Mouse (Mus musculus) kidney, postnatal 0 days (tissue): ENCODE data around the gene Scamp3. TPM values are rescaled to one million over a fixed set of nuclear protein-coding genes. Genes with fewer than 3 reads are reported as not detected.

Experiments used
- ATAC-seq: fragments of 200-750 bp; cut with Nextera tagmentation; replicated peaks from 2 replicates; pipeline ENCODE4 v1.8.0; 2017; ENCODE audit warnings: low read depth, moderate number of reproducible peaks, moderate TSS enrichment, moderate library complexity; ENCODE audit not compliant: low FRiP score
- DNase-seq: peaks from one replicate; pipeline ENCODE4 v3.0.0-alpha.2; 2016; ENCODE audit warnings: low spot score
- H3K27ac ChIP-seq: fragments of 300-500 bp; sonication (generic); 2 replicates; pipeline ENCODE4 v1.5.1; 2014; ENCODE audit warnings: mild to moderate bottlenecking
- H3K27me3 ChIP-seq: fragments of 300-500 bp; sonication (generic); 2 replicates; pipeline ENCODE4 v1.6.1; 2014; ENCODE audit warnings: low read length, mixed read lengths; ENCODE audit not compliant: insufficient read depth
- H3K36me3 ChIP-seq: fragments of 300-500 bp; sonication (generic); 2 replicates; pipeline ENCODE4 v1.6.1; 2014; ENCODE audit warnings: low read length, mixed read lengths; ENCODE audit not compliant: insufficient read depth
- H3K4me1 ChIP-seq: fragments of 300-500 bp; sonication (generic); replicated peaks from 2 replicates; pipeline ENCODE4 v1.6.1; 2014; ENCODE audit warnings: antibody characterized with exemption, low read length, mixed read lengths; ENCODE audit not compliant: insufficient read depth
- H3K4me2 ChIP-seq: fragments of 300-500 bp; sonication (generic); 2 replicates; pipeline ENCODE4 v1.6.1; 2014; ENCODE audit warnings: mild to moderate bottlenecking, low read length, moderate library complexity, mixed read lengths
- H3K4me3 ChIP-seq: fragments of 300-500 bp; sonication (generic); replicated peaks from 2 replicates; pipeline ENCODE4 v1.5.1; 2014; ENCODE audit warnings: low read depth, low read length
- H3K9ac ChIP-seq: fragments of 300-500 bp; sonication (generic); 2 replicates; pipeline ENCODE4 v1.6.1; 2014; ENCODE audit warnings: low read depth, low read length
- H3K9me3 ChIP-seq: fragments of 300-500 bp; sonication (generic); replicated peaks from 2 replicates; pipeline ENCODE4 v1.6.1; 2016; ENCODE audit warnings: low read length, inconsistent platforms, mixed read lengths
- CTCF ChIP-seq: IDR thresholded peaks from 2 replicates; pipeline ENCODE4 v1.5.1; 2016; ENCODE audit warnings: antibody characterized with exemption, low read depth, mild to moderate bottlenecking, moderate library complexity
- WGBS: fragments of 180-500 bp; shearing (Covaris S2); extraction: QIAGEN DNeasy Blood & Tissue Kit; methylation state at CpG from one replicate; pipeline ENCODE4 v1.1.7; 2014; 5-methylcytosine and 5-hydroxymethylcytosine counted together
- polyA plus RNA-seq: library from polyadenylated mRNA; unstranded; fragments of >200 nt; fragmentation: Nextera tagmentation; extraction: Ambion mirVana; gene quantifications from 2 replicates; pipeline ENCODE4 v1.2.1, GENCODE M21; 2015

Gene Scamp3
- polyA plus RNA-seq, 1 experiment from 2014 or later: 107 TPM

GRCm38 (mm10) chr3:89174844-89175243 is 2.4 kb upstream of the Scamp3 start:
- ATAC-seq (no peak), DNase-seq (no peak)
- Histone ChIP-seq H3K4me2 (no peak overlapping the region), H3K4me3 (no peak overlapping the region), H3K9me3 (no peaks in the 10 kb centered on the region), H3K4me1 (0 out of 2 replicates have a peak, but pooled peaks cover 3% of the 10 kb centered on the region), H3K9ac (no peak overlapping the region), H3K36me3 (peaks cover 59% of the 10 kb centered on the region), H3K27me3 (no peaks in the 10 kb centered on the region), H3K27ac (no peak overlapping the region)
- TF ChIP-seq CTCF: no peak
- WGBS: 96% methylated on average over 11 of the region's 11 CpGs

- no peak for TF ChIP-seq CTCF
- Histone ChIP-seq H3K9ac (no peak overlapping the region), H3K36me3 (peaks cover 58% of the 10 kb centered on the region), H3K9me3 (no peaks in the 10 kb centered on the region), H3K4me3 (no peak overlapping the region), H3K27ac (no peak overlapping the region), H3K4me1 (0 out of 2 replicates have a peak, but pooled peaks cover 3% of the 10 kb centered on the region), H3K4me2 (no peak overlapping the region), H3K27me3 (no peaks in the 10 kb centered on the region)
- DNase-seq: no peak
- no peak for ATAC-seq
- WGBS: 90% methylated on average over 10 of the region's 10 CpGs
Observed at GRCm38 (mm10) chr3:89175544-89175943, 1.7 kb upstream of the Scamp3 start.

GRCm38 (mm10) chr3:89176421-89176820 is 852 bp upstream of the Scamp3 start:
- Histone ChIP-seq H3K4me1 (0 out of 2 replicates have a peak, but pooled peaks cover 3% of the 10 kb centered on the region), H3K27ac (no peak overlapping the region), H3K4me2 (no peak overlapping the region), H3K9me3 (no peaks in the 10 kb centered on the region), H3K27me3 (no peaks in the 10 kb centered on the region), H3K9ac (no peak overlapping the region), H3K36me3 (peaks cover 58% of the 10 kb centered on the region), H3K4me3 (no peak overlapping the region)
- ATAC-seq: no peak
- no peak for DNase-seq
- TF ChIP-seq CTCF: no peak
- 80% methylated on average over 7 of the region's 7 CpGs for WGBS

GRCm38 (mm10) chr3:89178107-89178385 is 773 bp downstream of the Scamp3 start:
- no peak for ATAC-seq
- no peak for DNase-seq

GRCm38 (mm10) chr3:89179056-89179455 is 1.8 kb downstream of the Scamp3 start:
- WGBS: 86% methylated on average over 11 of the region's 11 CpGs
- Histone ChIP-seq H3K9me3 (no peaks in the 10 kb centered on the region), H3K27me3 (no peaks in the 10 kb centered on the region), H3K36me3 (peaks cover 43% of the 10 kb centered on the region), H3K27ac (no peak overlapping the region), H3K4me2 (no peak overlapping the region), H3K4me1 (0 out of 2 replicates have a peak, but pooled peaks cover 11% of the 10 kb centered on the region), H3K4me3 (no peak overlapping the region), H3K9ac (no peak overlapping the region)
- DNase-seq (no peak), ATAC-seq (no peak)
- TF ChIP-seq CTCF: no peak

More at GRCm38 (mm10) chr3:89178107-89178385, 773 bp downstream of the Scamp3 start:
- 3% methylated on average over 6 of the region's 6 CpGs for WGBS
- H3K36me3 ChIP-seq: peaks cover 53% of the 10 kb centered on the region
- peak overlapping the region; percentile 82 for H3K27ac ChIP-seq
- H3K9me3 ChIP-seq: no peaks in the 10 kb centered on the region
- no peak for TF ChIP-seq CTCF
- no peaks in the 10 kb centered on the region for H3K27me3 ChIP-seq
- H3K9ac ChIP-seq: peak overlapping the region; percentile 76
- H3K4me3 ChIP-seq: peak overlapping the region; percentile 68
- 0 out of 2 replicates have a peak, but pooled peaks cover 3% of the 10 kb centered on the region for H3K4me1 ChIP-seq
- peak overlapping the region; percentile 79 for H3K4me2 ChIP-seq

- 94% methylated on average over 27 of the region's 27 CpGs for WGBS
- no peak overlapping the region for H3K9ac ChIP-seq
- no peak overlapping the region for H3K27ac ChIP-seq
- H3K4me1 ChIP-seq: 0 out of 2 replicates have a peak, but pooled peaks cover 14% of the 10 kb centered on the region
- no peak overlapping the region for H3K4me2 ChIP-seq
- DNase-seq (no peak), ATAC-seq (no peak)
- no peaks in the 10 kb centered on the region for H3K9me3 ChIP-seq
- no peaks in the 10 kb centered on the region for H3K27me3 ChIP-seq
- no peak for TF ChIP-seq CTCF
- no peak overlapping the region for H3K4me3 ChIP-seq
- H3K36me3 ChIP-seq: peaks cover 25% of the 10 kb centered on the region; the same call in 1 of the 2 replicates
Observed at GRCm38 (mm10) chr3:89181749-89182500, 4.7 kb downstream of the Scamp3 start.
